Mouse (Mus musculus): ENCODE data around the gene Pla2g1b.
A peak's percentile ranks its signal among the peaks of the same experiment; 100 is the strongest.

Pla2g1b gene

DNA sequence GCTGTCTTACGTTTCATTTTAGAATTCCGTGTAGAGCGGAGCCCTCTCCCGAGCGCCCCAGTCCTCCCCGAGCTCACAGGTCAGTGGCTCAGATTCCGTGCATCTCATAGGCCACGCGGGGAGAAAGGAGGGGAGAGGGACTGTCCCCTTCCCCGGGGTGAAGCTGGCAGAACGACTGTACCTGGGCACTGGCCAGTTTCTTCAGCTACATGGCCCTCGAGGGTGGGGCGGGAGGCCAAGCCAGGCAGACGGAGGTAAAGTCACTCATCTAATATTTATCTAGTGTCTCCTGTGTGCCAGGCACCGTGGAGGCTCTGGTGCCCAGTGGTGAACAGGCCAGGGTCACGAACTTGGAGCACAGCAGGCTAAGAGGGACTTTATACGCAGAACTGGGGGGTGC lies 19.0 kb upstream of the Pla2g1b start:
- DNase-seq (ENCODE audit: low spot score), result no peak

DNA sequence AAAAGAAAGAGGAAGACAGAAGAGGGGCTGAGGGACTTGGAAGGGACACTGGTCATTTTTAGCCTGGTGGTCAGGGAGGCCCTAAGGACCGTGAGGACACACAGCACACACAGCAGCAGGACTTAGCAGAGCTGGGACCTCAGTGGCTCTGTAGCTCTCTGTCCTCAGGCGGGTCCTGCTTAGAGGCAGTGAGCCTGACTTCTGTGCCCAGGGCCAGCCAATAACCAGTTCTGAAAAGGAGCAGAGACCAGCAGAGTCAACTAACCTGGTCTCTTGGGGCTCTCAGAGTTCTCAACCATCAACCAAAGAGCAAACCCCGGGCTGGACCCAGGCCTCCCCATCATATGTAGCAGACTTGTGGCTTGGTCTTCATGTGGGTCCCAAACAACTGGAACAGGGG lies 16.8 kb upstream of the Pla2g1b start:
- DNase-seq (ENCODE audit: low spot score), result no peak

DNA sequence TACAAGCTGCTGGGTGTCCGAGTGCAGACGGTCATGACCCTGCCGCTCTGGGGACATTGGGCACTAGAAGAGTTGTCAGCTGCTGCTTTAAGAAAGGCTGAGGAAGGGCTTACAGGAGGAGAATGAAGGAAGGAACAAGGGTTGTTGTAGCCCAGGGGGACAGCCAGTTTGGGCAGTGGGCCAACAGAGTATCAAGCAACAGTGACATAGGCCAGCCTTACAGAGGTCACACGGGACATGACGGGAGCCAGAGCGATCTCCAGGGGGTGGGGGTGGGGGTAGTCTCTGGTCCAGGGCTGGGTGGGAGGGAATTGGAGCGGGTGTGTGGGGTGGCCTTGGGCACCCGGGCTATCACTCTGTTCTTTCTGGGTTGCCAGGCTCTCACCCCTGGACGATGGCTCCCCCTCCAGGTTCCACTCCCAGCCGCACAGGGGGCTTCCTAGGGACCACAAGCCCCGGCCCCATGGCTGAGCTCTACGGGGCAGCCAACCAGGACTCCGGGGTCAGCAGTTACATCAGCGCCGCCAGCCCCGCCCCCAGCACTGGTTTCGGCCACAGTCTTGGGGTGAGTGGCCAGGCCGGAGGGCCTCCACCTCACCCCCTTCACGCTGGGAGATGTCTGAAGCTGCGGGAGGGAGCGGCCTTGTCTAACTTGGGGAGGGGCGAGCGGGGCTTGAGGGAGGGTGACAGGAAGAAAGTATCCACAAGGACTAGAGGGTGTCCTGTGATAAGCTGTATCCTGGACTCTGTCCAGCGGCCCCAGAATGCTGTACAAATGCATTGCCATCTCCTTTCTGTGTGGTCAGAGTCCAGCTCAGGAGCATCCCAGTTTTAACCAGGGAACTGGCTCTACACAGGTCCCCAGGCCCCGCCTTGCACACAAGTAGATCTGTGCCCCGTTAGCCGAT lies 15.4 kb upstream of the Pla2g1b start:
- no peak for DNase-seq (ENCODE audit: low spot score)

DNA sequence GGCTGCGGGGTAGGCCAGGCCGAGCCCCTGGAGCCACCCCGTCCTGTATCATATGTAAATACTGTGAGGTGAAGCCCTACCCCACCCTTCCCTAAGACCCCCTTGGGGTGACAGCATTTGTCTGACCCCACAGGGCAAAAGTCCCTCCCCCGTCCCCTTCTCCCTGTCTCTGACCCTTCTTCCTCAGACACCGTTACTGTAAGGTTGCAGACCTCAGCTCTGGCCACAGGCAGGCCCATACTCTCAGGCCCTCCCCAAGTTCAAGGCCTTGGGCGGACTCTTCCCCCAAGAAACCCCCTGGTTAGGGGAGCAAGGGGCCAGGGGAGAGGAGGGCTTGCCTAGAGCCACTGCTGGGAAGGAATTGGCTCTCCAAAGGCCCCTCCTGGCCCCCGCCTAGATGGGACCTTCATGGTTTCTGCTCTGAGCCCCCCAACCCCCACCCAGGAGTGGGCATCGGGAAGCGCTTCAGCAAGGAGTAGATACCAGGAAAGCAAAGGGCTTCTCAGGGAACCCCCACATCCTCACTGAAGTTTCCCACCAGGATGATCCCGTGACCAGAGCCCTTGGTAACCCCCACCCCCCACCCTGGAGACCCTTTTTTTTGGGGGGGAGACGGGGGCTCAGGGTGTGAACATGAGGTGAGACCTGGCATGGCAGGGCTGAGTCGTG lies 11.5 kb upstream of the Pla2g1b start:
- DNase-seq (ENCODE audit: low spot score), result no peak

DNA sequence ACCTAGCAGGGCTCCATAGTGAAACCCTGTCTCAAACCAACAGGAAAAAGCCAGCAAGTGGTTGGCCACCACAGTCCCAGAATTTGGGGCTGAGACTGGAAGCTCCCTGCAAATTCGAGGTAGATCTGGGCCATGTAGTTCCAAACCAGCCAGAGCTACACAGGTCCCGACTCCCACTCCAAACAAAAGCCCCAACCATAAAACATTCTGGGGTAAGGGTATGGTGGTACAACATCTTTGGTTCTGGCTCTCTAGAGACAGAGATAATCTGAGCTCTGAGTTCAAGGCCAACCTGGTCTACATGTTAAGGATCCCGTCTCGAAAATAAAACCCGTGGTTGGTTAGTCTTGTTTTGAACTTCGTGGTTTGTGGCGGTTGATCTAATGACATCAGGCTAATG lies 10.2 kb upstream of the Pla2g1b start:
- no peak for DNase-seq (ENCODE audit: low spot score)

DNA sequence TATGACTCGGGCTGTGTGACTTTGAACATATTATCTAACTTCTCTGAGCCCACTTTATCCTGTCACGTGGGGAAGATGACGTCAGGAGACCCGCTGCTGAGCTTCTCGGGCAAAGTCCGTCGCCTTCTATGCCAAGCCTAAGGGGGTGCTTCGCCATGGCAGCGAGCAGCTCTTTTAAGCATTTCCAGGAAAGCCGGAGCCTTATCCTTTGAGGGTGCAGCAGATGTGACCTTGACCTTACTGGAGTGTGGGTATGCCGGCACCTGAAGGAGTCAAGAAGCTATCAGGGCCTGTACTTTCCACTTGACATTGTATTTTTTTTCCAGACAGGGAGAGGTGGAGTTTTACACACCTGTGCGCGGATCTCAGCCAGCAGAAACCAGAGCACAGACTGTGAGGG lies 7.1 kb upstream of the Pla2g1b start:
- no peak for DNase-seq (ENCODE audit: low spot score)

DNA sequence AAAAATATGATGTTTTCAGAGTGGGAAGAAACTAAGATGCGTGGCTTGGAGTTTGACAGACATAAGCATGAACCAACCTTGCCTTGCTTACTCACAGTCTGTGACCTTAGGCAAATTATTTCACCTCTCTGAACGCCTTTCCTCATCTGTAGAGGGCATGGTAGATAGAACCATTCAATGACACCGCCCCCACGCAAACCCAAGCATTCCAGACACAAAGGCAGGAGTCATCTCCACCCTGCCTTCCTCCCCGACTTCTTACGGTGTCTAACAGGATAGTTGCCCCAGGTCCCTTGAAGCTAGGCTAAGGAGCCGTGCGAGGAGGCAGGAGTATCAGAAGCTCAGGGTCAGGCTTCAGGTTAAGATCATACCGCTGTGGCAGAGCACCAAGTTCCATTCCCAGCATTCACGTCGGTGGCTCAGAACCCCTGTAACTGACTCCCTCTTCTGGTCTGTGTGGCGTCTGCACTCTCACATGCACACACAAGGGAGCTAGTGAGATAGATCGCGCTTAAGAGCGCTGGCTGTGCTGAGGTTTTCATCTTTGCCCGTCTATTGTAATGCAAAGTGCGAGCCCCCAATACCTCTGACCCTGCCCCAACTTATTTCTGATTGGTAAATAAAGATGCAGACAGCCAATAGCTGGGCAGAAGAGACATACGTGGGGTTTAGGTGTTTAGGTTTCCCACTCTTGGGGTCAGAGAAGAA lies 1.5 kb upstream of the Pla2g1b start:
- no peak for DNase-seq (ENCODE audit: low spot score)

DNA sequence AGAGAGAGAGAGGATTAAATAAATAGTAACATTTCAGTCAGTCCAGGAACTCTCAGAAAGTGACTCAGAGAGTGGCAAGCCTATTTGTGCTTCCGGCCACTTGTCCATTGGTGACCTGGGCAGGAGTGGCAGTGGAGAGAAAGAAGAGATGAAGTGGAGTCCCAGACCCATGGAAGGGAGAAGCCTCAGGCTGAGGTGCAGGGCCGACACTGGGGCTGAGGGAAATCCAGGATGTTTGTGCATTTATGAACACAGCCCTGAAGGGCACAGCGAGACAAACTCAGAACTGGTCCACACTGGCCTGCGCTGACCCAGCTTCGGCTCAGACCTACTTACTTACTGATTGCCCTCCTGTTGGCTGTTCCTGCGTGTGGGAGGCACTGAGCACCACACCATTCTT lies 3.7 kb downstream of the Pla2g1b start:
- DNase-seq (ENCODE audit: low spot score), result no peak

DNA sequence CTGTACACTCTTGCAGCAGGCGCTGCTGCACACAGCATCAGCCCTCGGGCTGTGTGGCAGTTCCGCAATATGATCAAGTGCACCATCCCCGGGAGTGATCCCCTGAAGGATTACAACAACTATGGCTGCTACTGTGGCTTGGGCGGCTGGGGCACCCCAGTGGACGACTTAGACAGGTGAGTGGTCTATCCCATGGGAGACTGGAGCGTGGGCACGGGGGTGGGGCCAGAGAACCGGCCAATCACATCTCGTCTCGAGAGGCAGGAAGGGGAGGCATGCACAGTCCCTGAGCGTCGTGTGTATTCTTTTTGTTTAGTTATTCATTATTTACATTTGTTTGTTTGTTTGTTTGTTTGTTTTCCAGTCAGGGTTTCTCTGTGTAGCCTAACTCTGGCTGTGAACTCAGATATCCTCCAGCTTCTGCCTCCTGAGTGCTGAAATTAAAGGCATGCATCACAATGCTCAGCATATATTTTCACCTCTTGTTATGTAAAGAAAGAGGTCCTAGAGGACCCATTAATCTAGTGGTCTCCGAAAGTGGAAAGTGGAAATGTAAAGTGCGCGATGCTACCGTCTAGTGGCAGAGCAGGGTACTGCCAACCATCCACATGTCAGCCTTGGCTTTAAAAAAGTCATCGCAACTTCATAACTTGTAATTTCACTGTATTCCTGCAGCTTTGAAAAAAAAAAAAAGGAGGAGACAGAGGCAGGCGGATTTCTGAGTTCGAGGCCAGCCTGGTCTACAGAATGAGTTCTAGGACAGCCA lies 4.9 kb downstream of the Pla2g1b start:
- DNase-seq (ENCODE audit: low spot score), result peak; percentile 52

DNA sequence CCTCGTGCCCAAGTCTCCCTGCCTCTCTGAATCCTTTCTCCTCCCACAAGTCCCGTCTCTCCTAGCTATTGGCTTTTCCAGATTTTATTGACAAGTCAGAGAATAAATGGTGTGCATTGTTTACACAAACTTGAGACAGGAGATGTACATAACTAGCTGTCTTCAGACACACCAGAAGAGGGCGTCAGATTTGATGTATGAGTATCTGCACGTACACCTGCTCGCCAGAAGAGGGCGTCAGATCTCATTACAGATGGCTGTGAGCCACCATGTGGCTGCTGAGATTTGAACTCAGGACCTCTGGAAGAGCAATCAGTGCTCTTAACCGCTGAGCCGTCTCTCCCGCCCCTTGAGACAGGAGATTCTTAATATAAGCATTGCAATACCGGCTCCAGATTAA lies 7.1 kb downstream of the Pla2g1b start:
- no peak for DNase-seq (ENCODE audit: low spot score)

DNA sequence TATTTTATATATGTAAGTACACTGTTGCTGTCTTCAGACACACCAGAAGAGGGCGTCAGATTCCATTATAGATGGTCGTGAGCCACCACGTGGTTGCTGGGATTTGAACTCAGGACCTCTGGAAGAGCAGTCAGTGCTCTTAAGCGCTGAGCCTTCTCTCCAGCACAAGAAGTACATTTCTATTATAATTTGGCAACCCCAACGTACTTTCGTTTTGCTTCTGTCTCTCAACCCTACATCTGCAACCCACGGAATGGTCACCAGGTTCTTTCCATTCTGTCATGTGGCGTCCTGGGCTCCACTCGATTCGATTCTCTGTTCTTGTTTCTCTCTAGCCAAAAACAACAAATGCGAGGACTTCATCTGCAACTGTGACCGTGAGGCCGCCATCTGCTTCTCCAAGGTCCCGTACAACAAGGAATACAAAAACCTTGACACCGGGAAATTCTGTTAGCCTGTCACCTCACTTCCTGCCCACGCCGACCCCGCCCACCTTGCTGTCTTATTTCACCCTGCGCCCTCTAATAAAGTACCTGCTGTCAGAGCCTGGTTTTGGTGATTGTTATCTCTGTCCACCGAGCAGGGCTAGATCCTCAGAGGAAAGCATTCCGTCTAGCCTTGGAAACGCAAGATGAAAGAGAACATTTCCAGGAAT lies 8.2 kb downstream of the Pla2g1b start:
- DNase-seq (ENCODE audit: low spot score), result no peak

DNA sequence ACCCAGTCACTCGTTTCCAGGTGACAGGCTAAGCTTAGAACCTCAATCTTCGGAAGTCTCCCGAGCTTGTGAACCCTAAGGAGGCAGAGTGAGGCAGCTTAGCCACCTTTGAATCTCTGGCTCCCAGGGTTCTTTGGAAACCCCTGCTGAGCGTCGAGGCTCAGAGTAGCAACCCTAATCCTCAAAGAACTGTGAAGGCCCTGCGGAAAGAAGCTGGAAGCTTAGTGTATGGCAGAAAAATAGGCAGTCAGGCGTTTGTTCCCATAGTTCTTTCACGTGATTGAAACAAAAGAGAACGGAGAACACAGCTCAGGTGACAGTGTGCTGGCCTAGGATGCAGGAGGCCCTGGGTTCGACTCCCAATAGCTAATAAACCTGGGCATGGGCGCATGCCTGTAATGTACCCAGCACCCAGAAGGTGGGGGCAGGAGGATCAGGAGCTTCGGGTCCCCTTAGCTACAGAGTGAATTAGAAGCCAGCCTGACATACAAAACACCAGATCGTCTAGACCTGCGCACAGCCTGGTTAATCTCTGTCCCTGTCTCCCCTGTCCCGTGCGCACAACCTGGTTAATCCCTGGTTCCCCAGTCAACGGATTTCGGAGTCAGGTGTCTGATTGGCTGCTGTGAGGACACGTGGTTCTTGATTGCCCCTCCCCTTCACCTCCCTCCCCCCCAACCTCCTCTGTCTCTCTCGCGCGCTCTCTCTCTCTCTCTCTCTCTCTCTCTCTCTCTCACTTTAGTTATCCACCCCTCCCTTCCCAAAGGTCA lies 9.5 kb downstream of the Pla2g1b start:
- DNase-seq (ENCODE audit: low spot score), result no peak

DNA sequence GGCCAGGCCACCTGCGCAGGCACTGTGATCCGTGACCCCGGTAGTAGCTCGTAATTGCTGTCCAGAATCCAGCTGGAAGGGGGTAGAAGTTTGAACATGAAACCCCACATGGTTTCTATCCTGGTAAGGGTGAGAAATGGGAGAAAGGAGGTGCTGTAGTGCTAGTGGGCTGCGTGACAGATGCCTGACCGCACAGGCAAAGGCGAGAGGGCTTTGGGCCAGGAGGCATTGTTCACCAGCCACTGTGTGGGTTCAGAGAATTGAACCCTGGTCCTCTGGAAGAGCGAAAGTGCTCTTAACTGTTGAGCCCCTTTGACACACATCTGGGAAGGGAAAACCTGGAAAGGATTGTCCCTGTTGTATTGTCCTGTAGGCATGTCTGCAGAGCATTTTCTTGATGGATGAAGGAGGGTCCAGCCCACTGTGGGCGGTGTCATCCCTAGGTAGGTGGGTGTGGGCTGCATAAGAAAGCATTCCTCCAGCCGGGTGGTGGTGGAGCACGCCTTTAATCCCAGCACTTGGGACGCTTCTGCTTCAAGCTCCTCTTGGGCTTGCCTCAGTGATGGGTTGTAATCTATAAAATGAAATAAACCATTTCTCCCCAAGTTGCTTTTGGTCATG lies 10.2 kb downstream of the Pla2g1b start:
- DNase-seq (ENCODE audit: low spot score), result no peak

DNA sequence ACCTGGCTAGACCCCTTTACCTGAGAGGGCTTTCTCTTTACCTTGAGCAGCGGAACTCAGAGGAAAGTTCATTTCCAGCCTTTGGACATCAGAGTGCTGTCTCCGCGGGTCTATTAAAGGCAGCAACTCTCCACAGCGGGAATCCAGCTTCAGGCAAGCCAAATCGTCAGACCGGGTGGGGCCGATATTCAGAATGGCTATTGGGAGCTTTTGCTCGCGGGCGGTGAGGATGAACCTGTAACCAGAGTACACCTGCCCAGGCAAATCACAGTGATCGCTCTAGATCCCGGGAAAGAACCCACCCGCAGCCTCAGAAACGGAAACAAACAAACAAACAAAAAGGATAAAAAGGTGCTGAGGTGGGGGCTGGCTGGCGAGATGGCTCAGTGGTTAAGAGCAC lies 13.5 kb downstream of the Pla2g1b start:
- DNase-seq (ENCODE audit: low spot score), result no peak

DNA sequence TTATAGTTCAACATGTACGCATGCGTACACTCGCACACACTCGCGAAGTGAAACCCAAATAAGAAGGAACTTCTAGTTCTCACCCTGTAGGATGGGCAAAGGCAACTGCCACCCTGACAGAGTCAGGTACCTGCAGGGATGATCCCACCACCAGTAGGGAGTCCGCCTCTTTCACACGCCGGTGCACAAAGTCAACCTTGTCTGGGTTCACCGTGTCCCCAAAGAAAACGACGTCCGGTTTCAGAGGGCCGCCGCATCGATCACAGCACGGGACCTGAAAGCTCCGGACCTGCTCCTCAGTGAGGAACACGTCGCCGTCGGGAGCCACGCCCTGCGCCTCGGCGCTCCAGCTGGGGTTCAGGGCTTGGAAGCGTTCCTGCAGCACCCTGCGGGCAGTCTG lies 14.0 kb downstream of the Pla2g1b start:
- DNase-seq (ENCODE audit: low spot score), result peak; percentile 48

DNA sequence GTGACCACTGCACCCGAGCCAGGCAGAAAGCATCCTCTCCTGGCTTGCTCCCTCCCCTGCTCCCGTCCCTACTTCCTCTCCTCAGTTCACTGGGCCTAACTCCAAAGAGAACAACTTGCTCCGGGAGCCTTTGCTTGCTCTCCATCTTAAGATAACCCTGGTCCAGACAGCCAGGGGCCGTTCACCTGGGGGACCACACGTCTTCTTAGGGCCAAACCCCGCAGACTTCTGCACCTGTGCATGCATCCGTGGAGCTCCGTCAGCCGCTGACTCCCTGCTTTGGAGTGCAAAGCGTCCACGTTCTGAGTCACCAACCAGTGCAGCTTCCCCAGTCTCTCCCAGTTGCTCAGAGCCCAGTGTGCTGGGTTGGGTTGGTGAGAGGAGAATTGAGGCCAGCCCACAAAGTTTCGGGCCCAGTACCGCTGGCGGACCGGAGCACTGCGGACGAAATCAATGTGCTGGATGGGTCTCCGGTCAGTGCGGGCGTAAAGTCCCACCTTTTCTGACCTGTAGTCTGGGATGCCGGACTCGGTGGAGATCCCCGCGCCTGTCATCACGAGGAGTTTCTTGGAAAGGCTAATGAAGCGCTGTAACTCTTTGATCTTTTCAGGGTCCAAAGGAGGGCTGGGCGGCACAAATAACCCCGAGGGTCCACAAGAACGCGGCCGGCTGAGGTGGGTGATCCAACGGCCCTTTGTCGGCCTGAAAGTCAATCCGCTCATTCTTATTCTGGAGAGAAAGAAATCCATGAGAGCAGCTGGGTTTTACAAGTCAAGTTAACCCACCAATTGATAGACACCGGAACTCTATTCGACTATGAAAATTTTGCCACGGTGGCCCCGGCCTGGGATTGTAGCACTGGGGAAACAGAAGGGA lies 16.6 kb downstream of the Pla2g1b start:
- DNase-seq (ENCODE audit: low spot score), result no peak

DNA sequence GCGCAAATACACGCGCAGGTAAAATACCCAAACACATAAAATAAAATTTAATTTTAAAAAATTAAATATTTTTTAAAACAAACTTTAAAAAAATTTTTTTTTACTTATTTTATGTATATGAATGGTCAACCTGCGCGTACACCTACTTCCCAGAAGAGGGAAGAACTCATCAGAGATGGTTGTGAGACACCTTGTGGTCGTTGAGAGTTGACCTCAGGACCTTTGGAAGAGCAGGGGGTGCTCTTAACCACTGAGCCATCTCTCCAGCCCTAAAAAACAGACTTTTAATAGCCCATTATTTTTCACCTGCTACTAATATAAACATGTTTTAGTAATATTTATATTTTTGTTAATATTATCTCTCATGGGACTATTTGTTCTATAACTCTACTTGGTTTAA lies 17.3 kb downstream of the Pla2g1b start:
- no peak for DNase-seq (ENCODE audit: low spot score)

DNA sequence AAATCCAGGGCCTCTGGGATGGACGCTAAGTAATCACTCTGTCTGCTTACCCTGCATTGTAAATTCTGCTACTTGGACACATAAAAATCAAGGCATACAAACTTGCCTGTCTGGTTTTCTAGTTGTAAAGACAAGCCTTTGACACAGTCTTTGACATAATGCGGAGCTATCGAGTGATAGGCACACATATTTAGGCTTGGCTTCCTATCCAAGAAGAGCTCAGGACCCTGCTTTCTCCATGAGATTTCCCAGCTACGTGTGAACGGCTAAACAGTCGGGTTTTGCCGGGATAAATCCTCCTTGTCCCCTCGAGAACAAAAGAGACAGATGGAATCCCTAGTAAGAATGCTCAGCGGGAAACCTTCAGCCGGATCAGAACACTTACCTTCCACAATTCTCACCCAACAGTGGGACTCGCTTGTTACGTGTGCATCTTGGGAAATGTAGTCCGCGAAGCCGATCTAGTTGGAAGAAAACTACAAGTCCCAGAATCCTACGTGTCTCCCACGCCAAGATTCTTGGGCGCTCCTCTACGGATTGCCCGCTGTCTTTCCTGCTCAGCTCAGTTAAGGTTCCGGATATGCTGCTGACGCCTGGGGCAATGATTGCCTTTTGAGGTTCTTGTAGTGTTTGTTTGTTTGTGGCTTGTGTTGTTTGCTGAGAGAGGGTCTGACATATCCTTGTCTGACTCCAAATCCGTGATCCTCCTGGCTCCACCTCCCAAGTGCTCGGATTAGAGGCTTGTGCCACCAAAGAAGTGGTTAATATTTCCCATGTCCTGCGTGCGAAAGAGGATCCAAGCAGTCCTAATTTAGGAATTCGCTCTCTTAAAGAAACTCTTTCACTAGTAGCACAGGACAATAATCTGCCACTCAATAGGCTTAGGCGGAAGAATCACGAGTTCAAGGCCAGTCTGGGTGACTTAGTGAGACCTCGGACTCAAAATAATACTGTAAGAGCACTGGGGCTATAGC lies 18.2 kb downstream of the Pla2g1b start, which contains the start of gene Sirt4:
TSS of gene Sirt4 (minus strand) at position 779 of the 974 bp plus-strand sequence.
- DNase-seq (ENCODE audit: low spot score), result peak; percentile 82

Data from urinary bladder, postnatal 14 days (tissue).